Mouse (Mus musculus): ENCODE data around the gene Zfp672. TPM values are rescaled to one million over a fixed set of nuclear protein-coding genes. Genes with fewer than 3 reads are reported as not detected.

Gene Zfp672
- total and polyA plus RNA-seq, 3 experiments: 31.2 to 38.8 (median 34.9) TPM

- DNase-seq (ENCODE audit: extremely low read depth): peak; percentile 82
- TF ChIP-seq JUN (IDR thresholded peaks at IDR 0.05; ENCODE audit: insufficient read depth, low read depth, low read length) (peak; percentile 95), IRF4 (IDR thresholded peaks at IDR 0.05; ENCODE audit: low read depth, low read length) (peak; percentile 98), JUND (conservative IDR thresholded peaks at IDR 0.05; ENCODE audit: low read depth, low read length) (peak; percentile 98), MAZ (IDR thresholded peaks at IDR 0.05; ENCODE audit: low read depth, low read length) (no peak), NRF1 (IDR thresholded peaks at IDR 0.05; ENCODE audit: low read depth, low read length) (peak; percentile 56), TCF12 (IDR thresholded peaks at IDR 0.05; ENCODE audit: low read depth, low read length) (0 out of 2 replicates have a peak, but pooled peaks have one; percentile 9), BHLHE40 (IDR thresholded peaks at IDR 0.05; ENCODE audit: low read depth, low read length) (peak; percentile 55; the same call in 1 of the 2 replicates), EP300 (IDR thresholded peaks at IDR 0.05; ENCODE audit: low read length) (peak; percentile 89), ZMIZ1 (IDR thresholded peaks at IDR 0.05; ENCODE audit: low read depth, low read length) (no peak), ZKSCAN1 (IDR thresholded peaks at IDR 0.05; ENCODE audit: borderline replicate concordance, low read depth, low read length) (no peak), SMC3 (IDR thresholded peaks at IDR 0.05; ENCODE audit: low read depth, low read length) (peak; percentile 51), GABPA (IDR thresholded peaks at IDR 0.05; ENCODE audit: insufficient replicate concordance, low read depth, low read length) (peak; percentile 36; the same call in 1 of the 2 replicates), KAT2A (IDR thresholded peaks at IDR 0.05; ENCODE audit: insufficient replicate concordance, low read length) (0 out of 2 replicates have a peak, but pooled peaks have one; percentile 17), POLR2A (IDR thresholded peaks at IDR 0.05; ENCODE audit: low read depth, low read length) (no peak), MXI1 (IDR thresholded peaks at IDR 0.05; ENCODE audit: low read depth, low read length) (peak; percentile 71), USF2 (conservative IDR thresholded peaks at IDR 0.05; ENCODE audit: low read depth, low read length) (no peak), SIN3A (IDR thresholded peaks at IDR 0.05; ENCODE audit: low read length) (no peak; the same call in 1 of the 2 replicates), POLR2AphosphoS2 (IDR thresholded peaks at IDR 0.05; ENCODE audit: low read depth, low read length) (no peak), ZC3H11A (IDR thresholded peaks at IDR 0.05; ENCODE audit: low read depth, low read length) (no peak), MAX (IDR thresholded peaks at IDR 0.05; ENCODE audit: low read length) (peak; percentile 71), RCOR1 (conservative IDR thresholded peaks at IDR 0.05; ENCODE audit: low read depth, low read length) (peak; percentile 89), RAD21 (IDR thresholded peaks at IDR 0.05; ENCODE audit: low read depth, low read length) (peak; percentile 18), E2F4 (IDR thresholded peaks at IDR 0.05; ENCODE audit: insufficient replicate concordance, low read depth, low read length) (0 out of 2 replicates have a peak, but pooled peaks have one; percentile 38), MEF2A (IDR thresholded peaks at IDR 0.05; ENCODE audit: borderline replicate concordance, low read depth, low read length) (peak; percentile 65), HCFC1 (IDR thresholded peaks at IDR 0.05; ENCODE audit: low read depth, low read length) (peak; percentile 46), UBTF (IDR thresholded peaks at IDR 0.05; ENCODE audit: low read depth, low read length) (peak; percentile 69; the same call in 1 of the 2 replicates), MYC (IDR thresholded peaks at IDR 0.05; ENCODE audit: low read depth, low read length) (peak; percentile 55; the same call in 1 of the 2 replicates), ETS1 (conservative IDR thresholded peaks at IDR 0.05; ENCODE audit: low read depth, low read length) (peak; percentile 61; the same call in 1 of the 2 replicates), ZNF384 (IDR thresholded peaks at IDR 0.05; ENCODE audit: low read depth, low read length) (no peak), ELF1 (IDR thresholded peaks at IDR 0.05; ENCODE audit: low read depth, low read length) (peak; percentile 62), CTCF (conservative IDR thresholded peaks at IDR 0.05 in 1 of 2, IDR thresholded peaks at IDR 0.05 in 1 of 2; ENCODE audit: low read depth in 2 of 2, low read length in 2 of 2) (peak; percentile 83 to 94), USF1 (IDR thresholded peaks at IDR 0.05; ENCODE audit: low read depth, low read length) (no peak), TBP (conservative IDR thresholded peaks at IDR 0.05; ENCODE audit: low read depth, low read length) (peak; percentile 77; the same call in 1 of the 2 replicates), MAFK (IDR thresholded peaks at IDR 0.05; ENCODE audit: insufficient replicate concordance, low read length) (peak; percentile 27; the same call in 1 of the 2 replicates), PAX5 (IDR thresholded peaks at IDR 0.05; ENCODE audit: low read length) (no peak), CHD1 (IDR thresholded peaks at IDR 0.05; ENCODE audit: low read depth, low read length) (peak; percentile 65; the same call in 1 of the 2 replicates), NELFE (IDR thresholded peaks at IDR 0.05; ENCODE audit: low read depth, low read length) (peak; percentile 33; the same call in 1 of the 2 replicates), CHD2 (IDR thresholded peaks at IDR 0.05; ENCODE audit: low read length) (0 out of 2 replicates have a peak, but pooled peaks have one; percentile 51)
- Histone ChIP-seq H3K9ac (ENCODE audit: insufficient read depth, low read depth) (peak overlapping the region; percentile 38), H3K4me2 (ENCODE audit: insufficient read depth, low read depth, poor library complexity, severe bottlenecking) (peak overlapping the region; percentile 37), H3K27ac (ENCODE audit: insufficient read depth, low read depth) (no peak overlapping the region), H3K9me3 (replicated peaks; ENCODE audit: low read length) (no peaks in the 10 kb centered on the region), H3K4me3 (replicated peaks in 1 of 3; ENCODE audit: low read depth in 2 of 3, low read length in 2 of 3, poor library complexity in 1 of 3) (peak overlapping the region; percentile 39 to 57 (median 51)), H3K36me3 (replicated peaks in 1 of 2; ENCODE audit: control insufficient read depth in 1 of 2, insufficient read depth in 1 of 2, low read length in 1 of 2) (no peaks in the 10 kb centered on the region), H3K27me3 (replicated peaks) (peaks cover 30% of the 10 kb centered on the region), H3K4me1 (ENCODE audit: control insufficient read depth in 1 of 2, insufficient read depth in 2 of 2) (peaks cover 2 to 22% of the 10 kb centered on the region in 2 experiments; a peak in 2 of 4 replicates), H3K79me2 (replicated peaks; ENCODE audit: control insufficient read depth, extremely low read depth, insufficient read depth, poor library complexity, severe bottlenecking) (no peaks in the 10 kb centered on the region)
- dilution Hi-C loops (cut with MboI; ENCODE audit: extremely low pct_ligation_motif_present, extremely low pct_unique_long_range_greater_than_20kb, low sequenced_read_pairs): no loop called here
- in situ Hi-C loops (cut with MboI; ENCODE audit: low pct_ligation_motif_present, low pct_unique_long_range_greater_than_20kb, low sequenced_read_pairs): loop anchor here (10.0 kb wide), 2 partner anchors 116 to 346 kb away; no protein-coding TSS in a partner anchor
These were observed 29.1 kb downstream of the Zfp672 start for GRCm38 (mm10) chr11:58301057-58301456.
